Mouse (Mus musculus) heart, adult 2 months (tissue): Measurements from ENCODE around the gene Olfr873.

Experiments used
- CTCF ChIP-seq: fragments of 200-600 bp; IDR thresholded peaks from 2 replicates; pipeline ENCODE4 v1.8.1; 2022; ENCODE audit warnings: antibody characterized with exemption, mild to moderate bottlenecking, moderate library complexity
- EP300 ChIP-seq: fragments of 200-500 bp; IDR thresholded peaks from 2 replicates; pipeline ENCODE4 v1.6.1; 2011; ENCODE audit warnings: low read depth, low read length, control low read depth; ENCODE audit not compliant: insufficient read depth

GRCm38 (mm10) chr9:20298232-20298631, at the start of gene Olfr873:
- TF ChIP-seq CTCF (no peak), EP300 (no peak)
